Mouse (Mus musculus) testis, postnatal 10 days (tissue): ENCODE data around the gene Rpgr.

ENCODE experiments used
- DNase-seq: peaks from one replicate; pipeline ENCODE4 v3.0.0; 2021; ENCODE audit warnings: low spot score

The Rpgr gene

GRCm38 (mm10) chrX:10071529-10071928, 145.2 kb downstream of the Rpgr start:
- DNase-seq: no peak

GRCm38 (mm10) chrX:10070689-10071088, 146.0 kb downstream of the Rpgr start:
- peak; percentile 40 for DNase-seq

GRCm38 (mm10) chrX:10069405-10069804, 147.3 kb downstream of the Rpgr start:
- no peak for DNase-seq

DNA sequence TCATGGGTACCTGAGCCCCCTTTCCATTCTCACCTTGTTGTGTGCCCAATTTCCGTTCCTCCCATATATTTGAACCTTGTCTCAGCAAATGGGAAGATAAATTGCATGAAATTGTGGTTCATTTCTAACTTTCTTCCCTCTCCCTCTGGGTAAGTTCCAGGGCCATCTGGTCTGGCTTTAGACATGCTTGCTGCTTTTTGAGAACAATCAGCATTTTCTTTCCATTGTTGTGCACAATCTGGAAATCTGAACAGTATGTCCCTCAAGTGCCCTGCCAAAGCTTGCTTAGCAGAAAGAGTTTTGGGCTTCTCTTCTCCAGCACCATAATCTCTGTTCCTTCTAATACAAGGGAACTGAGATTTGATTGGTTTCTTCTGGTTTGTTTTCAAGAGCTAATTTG, 152.9 kb downstream of the Rpgr start:
- no peak for DNase-seq

- no peak for DNase-seq
These were observed 153.4 kb downstream of the Rpgr start for GRCm38 (mm10) chrX:10063361-10063760.

GRCm38 (mm10) chrX:10062201-10062600, 154.5 kb downstream of the Rpgr start:
- no peak for DNase-seq

DNA sequence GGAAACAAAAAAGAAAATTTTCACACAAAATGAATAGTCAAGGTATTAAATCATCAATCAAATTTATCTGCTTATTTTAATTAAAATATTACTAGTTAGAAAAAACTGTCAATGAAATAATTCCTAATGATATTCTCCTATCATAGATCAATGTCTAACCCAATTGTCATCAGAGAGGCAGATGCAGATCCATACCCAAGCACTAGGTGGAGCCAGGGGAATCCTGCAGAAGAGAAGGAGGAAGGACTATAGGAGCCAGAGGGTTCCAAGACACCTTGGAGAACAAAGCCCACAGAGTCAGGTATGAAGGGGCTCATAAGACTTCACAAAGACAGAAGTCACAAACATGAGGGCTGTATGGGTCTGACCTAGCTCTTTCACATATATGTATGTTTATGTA, 182.1 kb downstream of the Rpgr start:
- DNase-seq: no peak
